Mouse (Mus musculus): ENCODE results near the gene Pak1. TPM values are rescaled to one million over a fixed set of nuclear protein-coding genes. Genes with fewer than 3 reads are reported as not detected.

Pak1 gene
- polyA plus RNA-seq, 1 experiment from 2014 or later, result 31.8 TPM

Other genes starting within 250 kb of the Pak1 start
- 67.5 and 69.0 TPM in 2 replicates for gene Aamdc, start 209.0 kb upstream of the Pak1 start, polyA plus RNA-seq (2015; fragmentation: Nextera tagmentation; extraction: Ambion mirVana)
- 34.9 and 36.9 TPM in 2 replicates for gene Rsf1, start 208.7 kb upstream of the Pak1 start, polyA plus RNA-seq (2015; fragmentation: Nextera tagmentation; extraction: Ambion mirVana)
- 223 and 229 TPM in 2 replicates for gene Clns1a, start 91.9 kb upstream of the Pak1 start, polyA plus RNA-seq (2015; fragmentation: Nextera tagmentation; extraction: Ambion mirVana)
- gene Aqp11, start 50.3 kb upstream of the Pak1 start, polyA plus RNA-seq (2015; fragmentation: Nextera tagmentation; extraction: Ambion mirVana), result 4.9 and 5.5 TPM in 2 replicates
- gene Gdpd4, start 131.4 kb downstream of the Pak1 start, polyA plus RNA-seq (2015; fragmentation: Nextera tagmentation; extraction: Ambion mirVana), result not detected in 2 replicates

Measured in embryonic facial prominence, embryonic 13.5 days (tissue).